Mouse (Mus musculus) kidney, adult 11 months (tissue): ENCODE measurements at regions not wholly inside any gene's neighbourhood (a gene's known extent, or its start where the extent isn't known, plus 50 kb on each side); places are given as distances from the start of the nearest gene placed in this dataset.

ENCODE experiments used
- DNase-seq: peaks from one replicate; pipeline ENCODE4 v3.0.0; 2022

DNA sequence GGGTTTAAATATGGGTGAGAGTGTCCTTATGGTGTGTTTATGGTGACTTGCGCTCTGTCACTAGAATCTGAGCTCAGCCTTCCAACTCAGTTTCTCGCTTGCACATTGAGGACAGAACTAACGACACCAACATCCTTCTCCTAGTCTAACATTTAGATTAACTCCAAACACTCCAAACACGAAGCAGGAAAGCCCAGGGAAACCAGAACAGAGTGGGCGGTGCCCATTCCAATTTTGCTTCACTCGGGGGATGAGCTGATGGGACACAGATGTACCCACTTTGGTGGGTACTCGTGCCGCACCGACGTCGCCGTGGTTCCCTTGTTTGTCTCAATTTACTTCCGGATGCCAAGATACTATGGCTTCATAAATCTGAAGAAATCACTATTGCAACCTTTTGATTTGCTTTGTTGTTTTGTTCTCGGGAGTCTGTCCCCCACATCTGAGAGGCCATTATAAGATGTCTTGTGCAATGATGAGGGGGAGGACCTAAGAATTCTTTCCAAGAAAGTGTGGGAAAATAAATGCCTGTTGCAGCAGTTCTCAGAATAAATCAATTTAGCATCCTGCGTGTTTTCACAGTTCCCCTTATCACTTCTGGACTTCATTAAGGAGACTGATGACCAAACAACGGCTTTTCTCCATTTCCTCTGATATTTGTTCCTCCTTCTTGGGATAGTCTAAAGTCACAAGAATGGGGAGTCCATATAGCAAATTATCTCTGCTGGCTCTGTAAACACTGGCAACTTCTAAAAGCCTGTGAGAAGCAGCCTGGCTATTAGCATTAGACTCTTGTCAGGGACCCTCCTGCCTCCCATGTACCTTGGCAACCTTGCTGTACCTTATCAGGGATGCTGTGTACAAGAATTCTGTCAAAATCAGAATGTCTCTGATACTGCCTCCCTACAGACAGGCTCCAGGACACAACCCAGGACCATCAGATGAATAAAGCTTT lies 96.2 kb upstream of the Klf9 start:
- no peak for DNase-seq

DNA sequence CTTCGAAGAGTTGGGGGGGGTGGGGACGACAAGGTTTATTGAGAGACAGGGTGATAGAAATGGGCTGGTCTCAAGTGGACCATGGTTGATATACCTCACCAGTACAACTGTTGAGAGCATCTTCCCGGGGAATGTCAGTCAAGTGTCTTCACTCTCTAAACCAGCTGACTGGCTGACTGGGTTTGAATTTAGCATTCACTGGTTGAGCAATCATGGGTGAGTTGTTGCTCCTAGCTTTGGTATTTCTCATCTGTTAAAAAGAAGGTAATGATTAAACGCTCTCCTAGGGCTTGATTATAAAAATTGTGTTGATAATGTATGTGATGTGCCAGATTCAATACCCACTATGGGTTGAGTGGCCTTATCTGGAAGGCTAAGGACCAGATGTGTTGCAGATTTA lies 89.6 kb upstream of the Klf9 start:
- DNase-seq = no peak

DNA sequence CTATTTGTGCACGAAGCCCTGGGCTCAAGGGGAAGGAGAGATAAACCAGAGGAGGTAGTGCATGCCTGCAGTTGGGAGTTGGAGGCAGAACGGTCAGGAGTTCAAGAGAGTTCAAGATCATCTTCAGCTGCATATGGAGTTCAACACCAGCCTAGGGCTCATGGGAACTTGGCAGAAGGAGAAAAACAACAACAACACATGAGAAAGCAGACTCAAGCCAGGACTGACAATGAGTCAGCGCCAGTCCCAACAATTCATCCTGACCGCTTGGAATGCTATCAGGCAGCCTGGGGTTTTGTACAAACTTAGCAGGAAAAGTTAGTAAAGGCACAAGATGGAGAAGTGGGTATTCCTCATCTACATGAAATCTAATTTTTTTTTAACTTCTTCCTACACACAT lies 86.6 kb upstream of the Klf9 start:
- DNase-seq = no peak

DNA sequence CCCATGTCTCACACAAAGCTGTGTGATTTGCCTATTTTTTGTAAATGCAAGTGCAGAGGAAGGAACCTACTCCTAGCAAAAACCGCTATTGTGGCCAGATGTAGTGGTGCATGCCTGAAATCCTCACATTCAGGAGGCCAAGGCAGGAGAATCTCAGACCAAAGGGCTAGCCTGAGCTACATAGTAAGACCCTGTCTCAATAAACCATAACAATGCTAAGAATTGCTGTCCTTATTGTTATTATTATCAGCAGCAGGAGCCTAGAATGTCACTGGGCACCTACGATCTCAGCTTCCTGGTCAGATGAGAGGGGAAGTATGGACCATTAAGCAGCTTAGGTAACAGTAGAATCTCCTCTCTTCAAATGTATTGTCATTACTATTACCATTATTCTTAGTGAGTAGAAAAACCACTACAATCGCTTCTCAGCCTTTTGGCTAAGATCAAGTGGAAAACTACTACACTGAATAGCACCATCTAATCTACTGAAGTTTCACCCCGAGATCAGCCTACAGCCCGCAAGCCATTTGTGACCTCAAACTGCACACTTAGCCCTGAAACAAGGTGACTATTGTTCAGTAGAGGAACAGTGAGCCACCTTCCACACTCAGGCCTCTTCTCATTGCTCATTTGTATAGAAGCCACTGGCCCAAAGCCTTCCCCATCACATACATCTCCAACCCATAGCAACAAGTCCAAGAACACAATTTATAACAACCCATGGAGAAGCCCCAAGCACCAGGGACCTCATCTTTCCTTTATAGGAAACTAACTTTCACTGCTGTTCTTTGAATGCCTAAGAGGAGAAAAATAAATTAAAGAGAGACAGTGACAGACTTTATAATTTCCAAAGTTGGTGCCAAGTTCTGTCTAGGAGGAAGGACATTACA lies 84.9 kb upstream of the Klf9 start:
- no peak for DNase-seq

DNA sequence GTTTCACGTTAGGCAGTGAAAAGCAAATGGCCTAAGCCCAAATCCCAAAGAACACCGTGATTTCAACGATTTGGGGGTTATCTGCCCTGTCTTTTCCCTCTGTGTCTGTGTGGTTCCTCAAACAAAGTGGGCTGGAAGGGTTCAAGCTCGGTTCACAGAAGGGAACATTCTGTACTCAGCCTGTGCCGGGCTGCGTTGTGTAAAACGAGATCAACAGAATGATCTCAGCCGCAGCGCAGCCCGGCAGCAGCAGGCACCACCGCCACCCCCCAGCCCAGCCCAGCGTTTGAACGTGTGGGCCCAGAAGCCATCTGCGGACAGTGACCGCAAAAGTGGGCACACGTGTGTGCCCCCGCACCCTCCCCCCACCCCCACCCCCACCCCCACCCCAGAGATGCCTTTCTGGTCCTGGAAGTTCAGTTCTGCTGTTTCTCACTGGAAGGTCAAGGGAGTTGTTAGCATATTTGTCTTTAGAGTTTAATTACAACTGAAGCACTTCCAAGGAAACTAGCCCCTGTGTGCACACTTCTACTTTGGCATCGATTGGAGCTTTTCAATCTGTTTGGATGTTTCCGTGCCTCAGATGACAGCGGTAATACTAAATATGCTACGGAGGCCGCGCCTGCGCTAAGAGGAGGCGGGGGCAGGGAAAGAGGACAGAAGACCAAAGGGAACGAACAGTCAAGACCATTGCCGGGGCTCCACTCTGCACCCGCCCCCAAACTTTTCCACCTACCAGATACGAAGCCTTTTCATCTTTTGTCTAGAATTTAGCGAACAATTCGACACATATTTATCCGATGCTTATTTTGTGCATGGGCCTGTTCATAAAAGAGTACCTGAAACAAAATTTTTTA lies 83.9 kb upstream of the Klf9 start:
- peak; percentile 80 for DNase-seq

DNA sequence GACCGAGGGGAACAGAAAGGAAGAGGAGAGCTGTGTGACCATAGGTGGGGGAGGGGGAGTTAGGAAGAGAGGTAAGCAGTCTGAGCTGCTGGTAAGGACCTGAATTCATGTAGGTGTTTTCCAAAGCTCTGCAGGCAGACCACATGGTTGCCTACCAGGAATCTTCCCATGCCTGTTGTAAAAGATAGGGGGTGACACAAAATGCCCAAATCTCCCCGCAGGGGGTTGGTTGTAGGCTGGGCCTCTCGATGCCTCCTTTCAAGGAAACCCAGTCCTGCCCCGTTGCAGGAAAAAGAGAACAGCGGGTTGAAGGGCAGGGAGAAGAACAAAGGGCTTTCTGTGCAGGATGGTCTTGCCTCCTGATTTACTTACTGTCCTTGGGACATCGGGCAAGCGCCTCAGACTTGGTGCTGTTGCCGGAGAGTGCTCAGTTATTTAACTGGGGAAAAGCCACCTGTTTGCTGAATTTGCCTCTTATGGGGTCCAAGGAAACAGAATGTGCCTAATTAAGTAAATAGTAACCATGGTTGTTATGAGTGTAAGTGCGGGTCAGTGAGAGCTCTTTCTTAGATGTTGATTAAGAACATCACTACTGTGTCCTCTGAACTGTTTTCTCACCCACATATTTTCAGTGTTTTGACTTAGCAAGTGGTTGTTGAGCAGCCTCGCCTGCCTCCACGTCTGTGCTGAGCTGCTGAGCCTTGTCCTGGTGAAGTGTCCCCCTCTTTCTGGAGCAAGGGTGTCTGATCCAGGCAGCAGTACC lies 83.1 kb upstream of the Klf9 start:
- peak; percentile 51 for DNase-seq

DNA sequence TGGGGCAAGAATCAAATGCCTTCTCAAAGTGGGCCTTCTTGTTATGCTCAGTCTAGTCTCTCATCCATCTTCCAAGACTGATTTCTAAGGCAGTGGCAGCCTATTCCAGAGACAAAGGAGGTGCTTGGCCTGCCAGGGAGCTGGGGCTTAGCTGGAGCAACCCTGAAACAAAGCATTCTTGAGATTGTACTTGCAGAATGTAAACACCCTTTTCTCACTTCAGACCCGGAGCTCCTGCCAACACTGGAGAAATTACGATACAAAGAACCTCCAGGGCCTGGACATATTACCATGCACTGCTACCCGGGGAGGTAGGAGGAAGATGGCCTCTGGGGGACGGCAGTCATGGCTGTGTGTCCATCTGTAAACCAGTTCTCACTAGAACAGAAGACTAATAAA lies 82.5 kb upstream of the Klf9 start:
- DNase-seq = no peak

DNA sequence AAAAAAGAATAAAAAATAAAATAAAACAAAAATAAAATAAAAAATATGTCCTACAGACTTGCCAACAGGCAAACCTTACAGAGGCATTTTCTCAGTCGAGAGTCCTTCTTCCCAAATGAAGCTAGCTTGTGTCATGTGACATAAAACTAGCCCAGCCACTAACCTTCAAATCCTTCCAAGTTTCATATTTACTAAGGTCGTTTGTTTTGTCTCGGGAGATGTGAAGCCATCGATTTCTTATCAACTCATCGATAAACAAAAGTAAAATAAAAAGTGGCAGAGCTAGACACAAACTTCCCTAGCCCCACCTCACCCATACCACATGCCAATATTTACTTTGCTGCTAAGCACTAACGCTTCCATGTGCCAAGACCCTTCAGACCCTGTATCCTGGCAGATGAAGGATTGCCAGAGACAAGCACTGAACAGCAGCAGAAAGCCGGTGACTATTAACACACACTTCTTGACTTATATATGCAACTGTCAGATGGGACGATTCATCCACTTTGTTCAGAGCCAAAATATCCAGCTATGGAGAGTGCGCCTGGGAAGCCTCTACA lies 79.9 kb upstream of the Klf9 start:
- DNase-seq = no peak

DNA sequence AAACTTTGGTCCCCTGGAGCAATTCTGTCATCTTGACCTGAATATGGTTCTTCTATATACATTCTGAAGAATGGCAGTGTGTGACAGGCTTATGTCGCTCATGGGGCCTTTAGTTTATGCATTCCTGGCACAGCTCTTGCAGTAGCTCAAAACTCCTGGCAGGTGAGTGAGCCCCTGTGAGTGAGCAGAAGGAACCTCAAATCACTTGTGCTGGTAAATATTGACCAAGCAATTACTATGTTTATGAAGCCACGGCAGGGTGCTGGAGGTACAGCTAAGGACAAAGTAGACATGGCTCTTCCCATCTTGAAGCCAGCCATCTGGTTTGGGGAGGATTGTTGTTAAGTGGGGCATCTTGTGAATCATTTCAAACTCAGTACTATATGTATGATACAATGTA lies 79.1 kb upstream of the Klf9 start:
- no peak for DNase-seq

DNA sequence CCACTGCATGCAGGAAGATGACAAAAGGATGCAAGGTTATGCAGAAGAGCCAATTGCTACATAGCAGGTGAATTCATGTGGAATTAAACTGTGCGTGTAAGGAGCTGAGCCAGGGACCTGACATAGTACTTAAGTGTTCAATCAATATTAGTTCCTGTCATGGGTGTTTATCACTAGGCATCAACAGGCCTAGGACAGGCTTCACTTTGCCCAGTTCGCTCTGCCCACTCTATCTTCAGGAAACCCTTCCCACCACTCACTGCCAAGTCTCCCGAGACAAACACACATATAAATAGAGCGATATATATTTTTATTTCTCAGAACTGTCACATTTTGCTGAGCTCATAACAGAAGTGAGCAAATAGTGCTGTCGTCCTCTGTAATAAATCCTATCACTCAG lies 78.2 kb upstream of the Klf9 start:
- DNase-seq = peak; percentile 28

DNA sequence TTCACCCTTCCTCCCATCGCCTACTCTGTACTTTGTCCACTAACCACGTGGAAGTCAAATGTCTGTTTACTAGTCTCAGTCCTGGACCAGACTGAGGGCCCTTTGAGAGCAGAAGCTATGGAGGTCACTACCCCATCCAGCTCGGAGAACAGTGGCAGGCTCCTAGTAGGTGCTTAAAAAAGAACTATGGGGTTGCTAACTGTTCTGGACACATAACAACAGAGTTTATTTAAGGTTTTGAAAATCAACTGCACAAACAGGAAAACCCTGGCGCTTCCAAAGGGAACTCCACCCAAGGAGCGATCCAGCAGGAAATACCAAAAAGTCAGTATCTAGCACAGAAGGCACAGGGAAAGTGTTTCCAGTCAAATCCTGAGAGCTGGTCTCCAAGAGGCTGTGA lies 75.5 kb upstream of the Klf9 start:
- peak; percentile 77 for DNase-seq

DNA sequence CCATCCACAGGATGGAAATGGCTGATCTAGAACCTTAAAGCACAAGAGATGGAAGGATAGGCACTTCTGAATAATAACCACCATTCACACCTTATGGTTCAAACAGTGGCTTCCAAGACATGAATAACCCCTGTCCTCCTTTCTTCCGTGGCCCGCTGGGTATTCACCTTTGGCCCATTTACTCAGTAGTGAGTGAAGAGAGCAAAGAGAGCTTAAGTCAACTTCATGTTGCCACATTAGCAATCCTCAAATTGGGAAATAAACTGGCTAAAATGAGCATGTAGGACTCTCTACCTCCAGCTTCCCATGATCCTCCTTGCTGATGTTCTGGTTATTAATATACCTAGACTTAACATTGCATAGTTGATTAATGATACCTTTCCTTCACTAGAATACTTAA lies 74.3 kb upstream of the Klf9 start:
- peak; percentile 75 for DNase-seq

DNA sequence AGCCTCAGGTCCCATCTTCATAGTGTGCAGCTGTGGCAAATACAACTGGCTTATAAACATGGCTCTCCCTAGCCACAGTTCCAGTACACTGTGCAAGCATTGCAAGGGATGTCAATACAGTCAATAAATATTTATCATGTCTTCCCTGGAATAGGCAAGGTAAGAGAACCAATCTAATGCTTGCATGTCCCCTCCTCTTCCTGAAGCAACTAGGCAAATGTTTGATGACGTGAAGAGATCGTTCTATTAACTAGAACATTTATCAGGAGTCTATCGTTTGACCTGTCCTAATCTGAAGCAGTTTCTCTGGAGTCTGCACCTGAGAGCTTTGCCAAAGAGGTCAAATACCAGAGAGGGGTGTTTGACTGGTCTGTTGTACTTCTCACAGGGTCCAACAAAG lies 72.4 kb upstream of the Klf9 start:
- peak; percentile 24 for DNase-seq

DNA sequence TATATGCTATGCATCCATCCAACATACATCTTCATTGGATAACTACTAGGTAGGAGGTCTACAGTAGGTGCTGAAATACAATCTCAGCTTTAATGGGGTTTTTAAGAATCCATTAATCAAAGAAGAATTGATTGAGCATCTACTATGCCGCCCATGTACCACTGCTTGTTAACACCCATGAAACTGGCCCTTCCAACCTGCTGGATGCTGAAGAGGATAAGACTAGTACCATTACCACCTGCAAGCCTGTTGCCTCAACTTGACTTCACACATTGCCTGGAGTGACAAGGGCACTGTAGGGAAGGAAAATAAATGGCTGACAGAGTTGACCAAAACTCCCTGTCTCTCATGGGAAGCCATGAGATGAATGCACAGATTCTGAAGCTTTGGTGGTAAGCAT lies 71.4 kb upstream of the Klf9 start:
- no peak for DNase-seq

DNA sequence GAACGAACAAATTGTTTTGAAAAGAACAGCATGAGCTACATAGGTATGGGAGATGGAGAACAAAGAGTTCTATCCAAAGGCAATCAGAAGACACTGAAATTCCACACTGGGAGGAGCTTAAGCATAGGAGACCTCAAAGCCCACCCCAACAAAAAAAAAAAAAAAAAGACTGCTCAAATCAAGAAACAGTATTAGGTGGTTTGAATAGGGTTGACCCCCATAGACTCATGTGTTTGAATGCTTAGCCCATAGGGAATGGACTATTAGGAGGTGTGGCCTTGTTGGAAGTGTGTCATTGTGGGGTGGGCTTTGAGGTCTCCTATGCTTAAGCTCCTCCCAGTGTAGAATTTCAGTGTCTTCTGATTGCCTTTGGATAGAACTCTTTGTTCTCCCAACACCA lies 70.0 kb upstream of the Klf9 start:
- DNase-seq = no peak

DNA sequence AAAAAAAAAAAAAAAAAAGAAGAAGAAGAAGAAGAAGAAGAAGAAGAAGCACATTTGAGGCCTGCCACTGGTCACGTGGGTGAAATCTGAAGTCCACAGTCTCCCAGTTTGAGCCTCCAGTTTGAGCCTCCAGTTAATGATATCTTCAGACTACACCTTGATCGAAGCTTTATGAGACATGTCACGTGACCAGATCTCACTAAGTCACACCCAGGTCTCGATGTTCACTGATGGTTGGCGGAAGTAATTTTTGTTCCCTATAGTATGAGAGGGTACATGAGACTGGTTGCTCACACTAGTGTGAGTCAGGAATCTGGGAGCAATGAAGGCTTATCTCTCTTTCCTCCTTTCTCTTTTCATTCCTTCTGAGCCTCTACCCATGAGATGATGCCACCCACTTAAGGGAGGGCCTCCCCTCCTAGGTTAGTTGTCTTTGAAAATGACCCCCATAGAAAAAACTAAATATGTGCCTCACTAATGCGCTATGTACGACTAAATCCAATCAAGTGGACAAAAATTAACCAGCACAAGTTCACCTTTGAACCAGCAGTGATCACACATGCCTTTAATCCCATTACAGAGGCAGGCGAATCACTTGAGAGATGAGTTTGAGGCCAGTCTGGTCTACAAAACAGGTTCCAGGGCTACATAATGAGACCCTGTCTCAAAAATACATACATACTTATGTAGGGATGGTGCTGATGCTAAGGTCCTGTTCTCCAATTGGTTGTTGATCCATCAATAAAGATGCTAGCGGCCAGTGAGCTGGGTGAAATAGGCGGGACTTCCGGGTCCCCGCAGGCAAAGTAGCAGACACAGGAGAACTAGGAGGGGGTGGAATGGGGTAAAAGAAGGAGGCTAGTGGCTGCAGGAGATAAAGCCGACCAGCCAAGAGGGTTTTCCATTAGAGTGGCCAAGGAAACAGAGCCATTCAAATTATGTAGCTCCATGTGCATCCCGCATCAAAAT lies 66.1 kb upstream of the Klf9 start:
- DNase-seq = peak; percentile 62

DNA sequence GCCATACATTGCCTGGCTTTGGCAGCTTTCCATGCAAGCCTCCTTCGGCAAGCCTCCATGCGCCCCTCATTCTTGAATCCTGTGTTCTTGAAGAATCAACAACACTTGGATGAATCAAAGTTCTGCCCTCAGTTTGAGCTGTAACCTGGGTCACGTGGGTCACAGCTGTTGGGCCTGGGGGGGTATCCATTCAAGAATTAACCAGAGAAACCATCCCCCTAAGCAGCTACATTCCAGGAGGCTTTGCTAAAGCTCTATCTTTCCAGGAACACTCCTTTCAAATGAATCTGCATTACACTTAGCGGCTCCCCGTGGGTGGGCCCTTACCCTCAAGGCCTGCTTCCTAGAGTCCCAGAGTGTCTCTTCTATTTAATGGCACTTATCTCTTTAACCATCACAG lies 65.2 kb upstream of the Klf9 start:
- DNase-seq = peak; percentile 72

DNA sequence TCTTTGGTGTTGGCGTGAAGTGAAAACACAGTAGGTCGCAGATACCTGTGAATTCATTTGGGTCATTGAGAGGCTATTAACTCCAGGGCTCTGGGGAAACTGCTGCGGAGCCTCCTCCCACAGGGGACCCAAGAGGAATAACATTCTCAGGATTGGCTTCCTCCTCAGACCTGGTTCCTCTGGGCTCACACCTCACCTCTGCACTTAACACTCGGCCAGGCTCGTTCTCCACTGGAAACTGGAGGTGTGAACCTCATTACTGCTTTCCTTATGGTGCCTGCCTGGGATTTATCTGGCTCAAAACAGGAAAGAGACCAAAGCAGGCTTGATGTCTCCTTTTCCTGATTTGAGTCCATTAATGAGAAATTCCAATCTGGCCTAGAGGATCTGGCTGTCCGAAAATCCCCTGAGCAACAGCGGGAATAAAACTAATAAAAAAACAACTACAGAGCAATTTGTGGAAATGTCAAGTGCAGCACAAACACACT lies 55.8 kb upstream of the Klf9 start:
- no peak for DNase-seq

DNA sequence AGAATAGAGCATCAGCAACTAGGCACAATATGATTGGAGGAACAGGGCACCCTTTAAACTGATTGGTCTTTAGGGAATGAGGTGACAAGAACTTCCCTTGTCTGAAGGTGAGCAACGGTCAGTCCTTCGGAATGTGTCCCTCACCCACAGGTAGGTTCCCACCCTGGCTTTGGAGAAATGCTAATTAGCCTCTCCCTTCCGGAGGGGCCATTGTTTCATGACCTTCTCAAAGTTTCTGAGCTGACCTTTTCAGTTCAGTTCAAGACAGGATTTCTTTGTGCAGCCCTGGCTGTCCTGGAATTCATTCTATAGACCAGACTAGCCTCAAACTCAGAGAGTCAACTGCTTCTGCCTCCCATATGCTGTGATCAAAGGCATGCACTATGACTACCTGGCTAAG lies 53.5 kb upstream of the Klf9 start:
- no peak for DNase-seq

DNA sequence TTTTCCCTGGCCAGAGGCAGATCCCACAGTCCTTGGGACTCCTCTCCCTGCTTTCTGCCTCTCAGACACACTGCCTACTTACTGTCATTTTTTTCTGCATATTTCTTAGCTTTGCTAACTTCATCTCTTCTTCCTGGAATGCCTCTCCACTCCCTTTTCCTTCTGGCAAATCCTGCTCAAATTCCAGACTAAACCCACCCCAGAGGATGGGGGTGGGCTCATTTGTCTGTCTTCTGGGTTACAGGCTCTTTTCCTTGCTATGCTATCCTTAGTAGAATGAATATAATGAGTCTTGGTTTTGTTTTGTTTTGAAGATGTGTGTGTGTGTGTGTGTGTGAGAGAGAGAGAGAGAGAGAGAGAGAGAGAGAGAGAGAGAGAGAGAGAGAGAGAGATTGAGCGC lies 51.9 kb upstream of the Klf9 start:
- no peak for DNase-seq
